Mouse (Mus musculus): Measurements from ENCODE around the gene Klrg1.
A peak's percentile ranks its signal among the peaks of the same experiment; 100 is the strongest.

The Klrg1 gene

GRCm38 (mm10) chr6:122282782-122283181, at the start of gene Klrg1:
TSS of gene Klrg1 (minus strand) at chr6:122282882.
- no peak for TF ChIP-seq GATA4 (IDR thresholded peaks at IDR 0.05; ENCODE audit: insufficient replicate concordance, low read length)

GRCm38 (mm10) chr6:122325361-122325975, 42.8 kb upstream of the Klrg1 start:
- no peak for TF ChIP-seq GATA4 (IDR thresholded peaks at IDR 0.05; ENCODE audit: insufficient replicate concordance, low read length)

GRCm38 (mm10) chr6:122318726-122319125, 36.0 kb upstream of the Klrg1 start:
- TF ChIP-seq GATA4 (IDR thresholded peaks at IDR 0.05; ENCODE audit: insufficient replicate concordance, low read length), result no peak

GRCm38 (mm10) chr6:122310187-122310820, 27.6 kb upstream of the Klrg1 start:
- no peak for TF ChIP-seq GATA4 (IDR thresholded peaks at IDR 0.05; ENCODE audit: insufficient replicate concordance, low read length)

- no peak for TF ChIP-seq GATA4 (IDR thresholded peaks at IDR 0.05; ENCODE audit: insufficient replicate concordance, low read length)
These were observed 26.8 kb upstream of the Klrg1 start for GRCm38 (mm10) chr6:122309446-122309960.

- TF ChIP-seq GATA4 (IDR thresholded peaks at IDR 0.05; ENCODE audit: insufficient replicate concordance, low read length), result peak; percentile 46; the same call in 1 of the 2 replicates
These were observed 26.1 kb upstream of the Klrg1 start, which contains the start of gene M6pr for GRCm38 (mm10) chr6:122308505-122309393. TSS of gene M6pr (plus strand) at chr6:122308720.

GRCm38 (mm10) chr6:122308136-122308504, 25.4 kb upstream of the Klrg1 start:
- no peak for TF ChIP-seq GATA4 (IDR thresholded peaks at IDR 0.05; ENCODE audit: insufficient replicate concordance, low read length)

GRCm38 (mm10) chr6:122306707-122307106, 24.0 kb upstream of the Klrg1 start:
- TF ChIP-seq GATA4 (IDR thresholded peaks at IDR 0.05; ENCODE audit: insufficient replicate concordance, low read length), result no peak

- no peak for TF ChIP-seq GATA4 (IDR thresholded peaks at IDR 0.05; ENCODE audit: insufficient replicate concordance, low read length)
These were observed 22.3 kb upstream of the Klrg1 start for GRCm38 (mm10) chr6:122304790-122305555.

GRCm38 (mm10) chr6:122304355-122304754, 21.7 kb upstream of the Klrg1 start:
- TF ChIP-seq GATA4 (IDR thresholded peaks at IDR 0.05; ENCODE audit: insufficient replicate concordance, low read length), result no peak

- TF ChIP-seq GATA4 (IDR thresholded peaks at IDR 0.05; ENCODE audit: insufficient replicate concordance, low read length), result no peak
These were observed 20.8 kb upstream of the Klrg1 start for GRCm38 (mm10) chr6:122303526-122303925.

GRCm38 (mm10) chr6:122302661-122303060, 20.0 kb upstream of the Klrg1 start:
- TF ChIP-seq GATA4 (IDR thresholded peaks at IDR 0.05; ENCODE audit: insufficient replicate concordance, low read length), result no peak

- TF ChIP-seq GATA4 (IDR thresholded peaks at IDR 0.05; ENCODE audit: insufficient replicate concordance, low read length), result no peak
These were observed 19.4 kb upstream of the Klrg1 start for GRCm38 (mm10) chr6:122302121-122302520.

- TF ChIP-seq GATA4 (IDR thresholded peaks at IDR 0.05; ENCODE audit: insufficient replicate concordance, low read length), result no peak
These were observed 17.0 kb upstream of the Klrg1 start for GRCm38 (mm10) chr6:122299621-122300133.

- no peak for TF ChIP-seq GATA4 (IDR thresholded peaks at IDR 0.05; ENCODE audit: insufficient replicate concordance, low read length)
These were observed 15.5 kb upstream of the Klrg1 start for GRCm38 (mm10) chr6:122298223-122298609.

Data from liver, adult (tissue).